8 mouse cellular contexts compared by ENCODE assay signal in genomic region chr19:47050271-47051032, GRCm38 (mm10). TPM values are rescaled to one million over a fixed set of nuclear protein-coding genes. Genes with fewer than 3 reads are reported as not detected.
DNase-seq lines count a peak whose midpoint lies in the region.

Pcgf6 (minus strand) TSS chr19:47050906.

- peaks cover 20% of the 10 kb centered on the region for H3K36me3 ChIP-seq in megakaryocyte, embryonic 14.5 days (replicated peaks; ENCODE audit: low read length)

- peaks cover 6% of the 10 kb centered on the region for H3K27me3 ChIP-seq in megakaryocyte, embryonic 14.5 days (replicated peaks)

- H3K4me1 ChIP-seq in megakaryocyte, embryonic 14.5 days: peaks cover 25% of the 10 kb centered on the region

- H3K9me3 ChIP-seq in megakaryocyte, embryonic 14.5 days: no peaks in the 10 kb centered on the region

- peak within 1 kb of the TSS; percentile 98 for H3K4me3 ChIP-seq in megakaryocyte, embryonic 14.5 days (replicated peaks)

- peak; percentile 81 to 93 for DNase-seq in adrenal gland, adult (ENCODE audit: inconsistent age in 2 of 2, low spot score in 1 of 2)
- peak; percentile 92 for DNase-seq in embryo, embryonic 10 days (ENCODE audit: low spot score)
- DNase-seq in gastrocnemius, postnatal 10 days: peak; percentile 71
- DNase-seq in induced T-regulatory cell, adult 2 months (ENCODE audit: low read depth): peak; percentile 92
- peak; percentile 66 to 68 for DNase-seq in left cerebral cortex, adult 8-10 months (ENCODE audit: low spot score in 2 of 2)
- peak; percentile 88 to 89 for DNase-seq in right cerebral cortex, postnatal 10 days (ENCODE audit: low spot score in 2 of 2)
- DNase-seq in urinary bladder, postnatal 25 days (ENCODE audit: low spot score): peak; percentile 75

RNA-seq across cellular contexts. Expression of gene Pcgf6, which starts in this region (rescaled TPM):
- total RNA-seq in gastrocnemius, postnatal 10 days (2021): 1 to 10 TPM; 3.1 to 4.4 TPM
- 10 to 100 TPM; 14.4 to 15.8 (median 15.1) TPM for total RNA-seq in left cerebral cortex, adult 8-10 months (2022)
- polyA plus RNA-seq in megakaryocyte, embryonic 14.5 days (2012; ENCODE audit: insufficient read depth, low replicate concordance): 2.9 and 4.6 TPM in 2 replicates

Comparison
In these comparisons a context has a peak if more than half of its experiments do, and no peak if none do; other contexts are left out.
1. Peak in every context shown above with its lines: DNase-seq and H3K4me3 ChIP-seq.